Mouse (Mus musculus): ENCODE measurements around the gene Dock6.

Gene Dock6

GRCm38 (mm10) chr9:21750370-21750769 is 102.1 kb downstream of the Dock6 start:
- no peak for DNase-seq (ENCODE audit: low spot score in 2 of 2)

Data from frontal cortex, postnatal 10 days (tissue).